Mouse (Mus musculus): ENCODE data around the gene Tbc1d7.

The Tbc1d7 gene

GRCm38 (mm10) chr13:43193932-43194331 lies 22.6 kb upstream of the Tbc1d7 start:
- DNase-seq, result peak in 1 of 2 experiments; percentile 4

DNA sequence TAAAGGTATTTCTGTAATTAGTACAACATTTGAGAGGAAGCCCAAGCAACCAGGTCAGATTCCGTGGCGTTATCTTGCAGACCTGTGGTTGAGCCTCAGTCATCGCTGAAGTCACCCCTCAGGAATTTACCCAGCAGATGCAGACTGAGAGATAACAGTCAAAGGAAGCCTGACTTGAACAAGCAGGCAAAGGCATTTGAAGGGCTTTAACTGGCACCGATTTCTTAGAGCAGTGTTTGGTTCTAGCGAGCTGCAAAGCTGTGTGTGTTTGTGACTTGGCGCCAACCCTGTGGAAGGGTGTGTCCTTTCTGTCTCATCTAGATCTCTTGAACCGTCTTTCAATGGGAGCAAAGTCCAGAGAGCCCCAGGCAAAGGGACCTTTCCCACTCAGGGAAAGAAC lies 22.0 kb upstream of the Tbc1d7 start:
- peak in 1 of 2 experiments; percentile 26 for DNase-seq

GRCm38 (mm10) chr13:43191741-43192192 lies 20.5 kb upstream of the Tbc1d7 start:
- peak in 1 of 2 experiments; percentile 38 for DNase-seq

GRCm38 (mm10) chr13:43191290-43191689 lies 20.0 kb upstream of the Tbc1d7 start:
- peak in 1 of 2 experiments; percentile 6 for DNase-seq

- peak in 1 of 2 experiments; percentile 7 for DNase-seq
Measured at GRCm38 (mm10) chr13:43187736-43188135, 16.4 kb upstream of the Tbc1d7 start.

GRCm38 (mm10) chr13:43183248-43184055 lies 12.2 kb upstream of the Tbc1d7 start:
- no peak for DNase-seq

- peak; percentile 79 to 88 for DNase-seq
Measured at GRCm38 (mm10) chr13:43182465-43183201, 11.3 kb upstream of the Tbc1d7 start.

DNA sequence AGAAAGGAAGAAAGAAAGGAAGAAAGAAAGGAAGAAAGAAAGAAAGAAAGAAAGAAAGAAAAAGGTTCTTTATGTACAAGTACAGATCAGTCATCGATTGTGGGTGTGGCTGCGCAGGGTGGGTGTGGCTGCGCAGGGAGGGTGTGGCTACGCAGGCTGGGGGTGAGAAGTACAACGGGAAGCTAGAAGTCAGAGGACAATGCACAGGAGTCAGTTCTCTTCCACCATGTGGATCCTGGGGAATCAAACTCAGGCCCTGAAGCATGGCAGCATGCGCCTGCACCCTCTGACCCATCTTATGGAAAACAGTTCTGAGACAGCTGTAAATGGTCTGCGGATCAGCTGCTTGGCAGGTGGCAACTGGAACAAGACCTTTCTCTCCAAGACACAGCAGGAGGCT lies 9.8 kb upstream of the Tbc1d7 start:
- DNase-seq, result no peak

GRCm38 (mm10) chr13:43177317-43177716 lies 6.0 kb upstream of the Tbc1d7 start:
- no peak for DNase-seq

- DNase-seq, result no peak
Measured at GRCm38 (mm10) chr13:43176676-43177075, 5.4 kb upstream of the Tbc1d7 start.

DNA sequence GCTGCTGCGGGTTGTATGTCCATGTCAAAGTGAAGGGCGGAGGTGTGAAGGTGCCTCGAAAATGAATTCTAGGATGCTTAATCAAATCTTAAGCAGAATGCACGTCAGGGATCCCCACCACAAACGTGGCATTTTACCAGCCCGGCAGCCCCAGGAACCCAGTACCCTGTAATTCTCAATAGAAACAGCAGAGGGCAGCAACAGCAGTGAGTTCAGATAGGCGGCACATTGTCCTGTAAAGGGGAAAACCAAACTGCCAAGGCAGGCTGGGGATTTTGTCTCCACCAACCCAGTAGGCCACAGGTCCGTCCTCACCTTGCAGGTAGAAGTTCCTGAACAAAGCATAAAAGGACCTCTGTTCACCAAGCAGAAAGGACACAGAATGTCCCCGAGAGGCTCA lies 2.0 kb upstream of the Tbc1d7 start:
- peak; percentile 73 to 86 for DNase-seq

DNA sequence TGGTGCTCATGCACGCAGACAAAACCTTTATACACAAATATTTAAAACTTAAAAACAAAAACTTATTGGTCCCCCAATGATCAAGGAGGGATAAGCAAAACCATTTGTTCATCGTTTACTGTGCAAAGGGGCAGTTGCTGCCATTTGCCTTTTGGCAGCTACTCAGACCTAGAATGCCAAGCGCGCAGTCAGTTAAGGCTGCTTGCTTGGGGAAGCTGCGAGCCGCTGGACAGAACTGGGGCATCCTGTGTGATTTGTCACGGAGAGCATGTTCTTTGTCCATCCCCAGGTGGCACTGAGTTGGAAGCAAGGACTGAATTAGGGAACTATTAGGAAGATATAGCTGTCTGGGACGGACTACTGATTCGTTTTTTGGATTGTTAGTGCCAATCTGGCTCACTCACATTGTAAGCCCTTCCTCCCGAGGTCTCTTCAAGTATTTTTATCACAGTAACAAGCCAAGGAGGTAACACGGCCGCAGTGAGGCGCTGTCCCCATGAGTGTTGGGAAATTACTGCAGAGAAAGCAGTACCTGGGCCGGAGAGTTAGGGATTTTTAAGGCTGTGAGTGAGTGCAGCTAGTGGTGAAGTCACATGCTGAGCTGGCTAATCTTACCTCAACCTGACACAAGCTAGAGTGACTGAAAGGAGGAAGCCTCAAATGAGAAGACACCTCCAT lies 874 bp upstream of the Tbc1d7 start:
- DNase-seq, result peak in 1 of 2 experiments; percentile 21

- no peak for DNase-seq
Measured at GRCm38 (mm10) chr13:43167721-43168120, 3.6 kb downstream of the Tbc1d7 start.

DNA sequence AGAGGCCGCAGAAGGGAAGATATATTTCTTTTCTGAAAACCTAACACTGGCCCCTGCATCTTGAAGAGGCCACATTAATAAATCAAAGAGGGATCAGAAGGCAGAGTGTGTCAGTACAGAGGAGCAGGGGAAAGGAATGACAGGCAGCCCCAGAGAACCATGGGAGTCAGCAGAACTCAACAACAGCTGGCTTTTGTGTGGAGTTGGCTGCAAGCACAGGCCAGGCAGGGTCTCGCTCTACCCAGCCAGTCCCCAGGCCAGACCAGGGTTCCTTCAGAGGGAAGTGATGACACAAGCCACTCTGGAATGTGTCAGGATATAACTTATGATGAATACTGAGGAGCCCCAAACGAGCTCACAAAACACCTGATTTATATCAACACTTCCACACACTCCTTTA lies 11.9 kb downstream of the Tbc1d7 start:
- peak; percentile 44 to 72 for DNase-seq

DNA sequence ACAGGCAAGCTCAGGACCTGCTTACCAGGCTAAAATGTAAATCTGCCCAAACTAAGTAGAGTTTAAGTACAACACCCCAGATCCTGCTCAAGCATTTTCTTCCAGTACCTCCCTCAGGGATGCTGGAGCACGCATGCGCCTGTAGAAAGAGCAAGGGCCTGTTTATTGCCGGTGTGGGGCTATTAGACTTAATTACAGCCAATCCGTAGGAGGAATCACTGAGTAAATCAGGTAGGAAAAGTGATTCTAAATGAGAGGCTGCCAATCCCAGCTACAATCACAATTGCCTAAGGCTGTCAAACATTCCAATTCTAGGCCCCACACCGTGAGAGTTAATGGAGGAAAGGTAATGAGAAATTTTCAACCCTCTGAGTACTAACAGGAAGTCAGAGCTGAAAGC lies 13.0 kb downstream of the Tbc1d7 start:
- peak; percentile 22 to 69 for DNase-seq

DNA sequence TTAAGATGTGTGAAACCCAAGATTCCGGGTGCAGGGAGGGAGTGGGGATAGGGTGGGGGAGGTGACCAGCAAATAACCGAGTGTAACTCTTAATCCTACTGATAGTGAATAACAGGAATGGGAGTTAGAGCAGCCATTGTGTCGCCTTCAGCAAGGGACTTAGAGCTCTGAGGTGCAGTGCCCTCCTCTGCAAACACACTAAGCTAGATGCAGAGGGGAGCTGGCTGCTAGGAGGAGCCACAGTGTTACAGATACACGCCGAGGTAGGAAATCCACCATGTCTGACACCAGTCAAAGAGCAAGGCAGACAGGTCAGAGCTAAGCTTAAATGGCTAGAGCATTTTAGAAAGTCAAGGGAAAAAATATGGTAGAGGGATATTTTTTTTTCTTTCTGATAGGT lies 13.9 kb downstream of the Tbc1d7 start:
- DNase-seq, result no peak

GRCm38 (mm10) chr13:43152005-43152520 lies 19.2 kb downstream of the Tbc1d7 start:
- no peak for DNase-seq

- DNase-seq, result no peak
Measured at GRCm38 (mm10) chr13:43149661-43150060, 21.6 kb downstream of the Tbc1d7 start.

DNA sequence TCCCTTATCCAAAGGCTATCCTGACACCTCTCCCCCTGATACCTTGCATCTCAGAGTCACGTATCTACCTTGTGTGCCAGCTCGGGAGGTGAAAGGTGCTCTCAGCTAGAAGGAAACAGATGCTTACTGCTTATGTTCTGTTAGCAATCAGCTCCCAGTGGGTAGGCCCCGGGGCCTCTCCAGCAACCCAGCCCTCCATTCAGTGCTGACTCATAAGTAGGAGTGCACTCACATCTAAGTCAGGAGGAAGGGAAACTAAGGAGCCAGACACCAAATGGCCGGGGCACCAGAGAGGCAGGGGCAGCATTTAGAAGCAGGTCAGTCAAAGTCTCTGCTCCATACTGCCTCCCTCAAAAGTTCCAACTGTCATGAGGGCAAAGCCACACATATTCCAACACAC lies 22.6 kb downstream of the Tbc1d7 start:
- DNase-seq, result no peak

DNA sequence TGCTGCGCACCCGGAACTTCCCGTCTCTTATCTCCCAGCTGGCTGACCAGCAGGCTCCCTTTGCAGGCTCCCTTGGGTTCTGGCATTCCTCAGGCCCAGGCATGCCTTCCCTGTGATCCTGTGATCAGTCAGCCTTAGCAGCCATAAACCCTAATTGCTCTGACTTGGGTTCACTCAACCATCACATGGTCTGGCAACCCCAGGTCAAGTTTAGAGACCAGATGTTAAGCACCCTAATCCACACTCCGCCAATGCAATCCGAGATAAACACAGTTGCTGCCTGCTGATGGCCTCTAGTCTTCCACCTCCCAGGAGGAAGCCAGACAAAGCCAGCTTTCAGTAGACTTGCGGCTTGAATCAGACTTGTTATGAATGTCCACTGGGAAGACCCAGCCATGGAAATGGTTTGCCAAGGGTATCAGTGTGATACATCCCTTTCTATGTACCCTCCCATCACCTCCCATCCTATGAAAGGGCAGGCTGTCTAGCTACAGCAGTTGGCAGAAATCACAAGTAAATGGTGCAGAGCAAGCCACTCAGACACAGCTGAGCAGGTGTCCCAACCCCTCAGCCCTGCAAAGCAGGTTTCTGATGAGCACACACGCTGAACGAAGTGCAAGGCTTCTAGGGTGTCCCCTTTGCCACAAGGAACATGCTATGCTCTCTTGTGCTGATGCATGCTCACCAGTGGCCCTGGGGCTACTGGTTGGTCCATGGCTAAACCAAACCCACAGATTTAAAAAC lies 24.6 kb downstream of the Tbc1d7 start:
- peak; percentile 63 to 82 for DNase-seq

DNA sequence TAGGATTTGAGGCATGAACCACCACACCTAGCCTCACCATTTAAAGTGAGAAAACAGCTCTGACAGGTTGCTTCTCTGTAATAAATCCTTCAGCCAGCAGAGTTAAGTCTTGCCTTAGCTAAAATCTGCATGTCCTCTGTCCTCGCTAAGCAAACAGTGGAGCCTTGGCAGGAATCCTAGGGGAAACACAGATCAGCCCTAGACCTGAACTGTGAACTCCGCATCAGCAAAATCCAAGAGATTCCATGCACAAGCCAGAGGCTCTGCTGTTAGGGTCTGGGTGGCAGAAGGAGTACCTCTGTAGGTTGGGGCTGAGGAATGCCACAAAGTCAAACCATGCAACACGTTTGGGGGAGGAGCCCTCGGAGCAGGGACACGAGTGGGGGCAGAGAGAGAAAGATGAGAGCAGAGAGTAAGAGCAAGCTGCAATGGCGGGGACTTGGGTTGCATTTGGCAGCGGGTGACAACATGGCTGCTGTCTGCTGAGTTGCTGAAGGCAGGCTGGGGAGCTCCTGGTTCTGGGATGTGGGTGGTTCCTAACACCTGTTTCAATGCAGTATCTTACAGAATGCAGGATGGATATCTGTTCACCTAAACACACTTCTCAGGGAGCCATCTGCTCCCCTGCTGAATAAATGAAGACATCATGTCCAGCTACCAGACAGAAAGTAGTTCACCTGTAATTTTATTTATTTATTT lies 26.4 kb downstream of the Tbc1d7 start:
- DNase-seq, result peak; percentile 52 to 60

DNA sequence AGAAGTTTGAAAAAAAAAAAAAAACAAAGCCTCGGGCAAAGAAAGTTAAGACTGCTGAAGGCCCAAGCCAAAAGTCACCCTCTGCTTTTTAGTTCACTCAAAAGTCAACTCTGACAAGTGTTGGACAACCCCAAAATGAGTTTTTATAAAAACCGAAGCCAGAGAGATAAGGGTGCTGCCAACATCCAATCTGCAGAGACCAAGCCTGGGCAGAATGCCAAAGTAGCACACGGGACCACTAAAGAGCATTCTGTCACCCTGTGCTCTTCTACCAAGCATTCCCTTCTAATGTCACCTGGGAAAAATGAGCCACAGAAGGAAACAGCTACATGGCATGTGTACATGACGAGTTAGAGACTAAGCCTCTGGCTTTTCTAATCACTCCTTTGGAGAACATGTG lies 36.8 kb downstream of the Tbc1d7 start:
- DNase-seq, result no peak

All from kidney, postnatal 25 days (tissue).